Mouse (Mus musculus) limb, embryonic 11.5 days (tissue): ENCODE measurements around the gene Tmem202. TPM values are rescaled to one million over a fixed set of nuclear protein-coding genes. Genes with fewer than 3 reads are reported as not detected.
A peak's percentile ranks its signal among the peaks of the same experiment; 100 is the strongest.

ENCODE experiments used
- ATAC-seq: fragments of 200-750 bp; cut with Nextera tagmentation; 2 replicates; pipeline ENCODE4 v1.8.0; 2017; ENCODE audit warnings: low read depth; ENCODE audit not compliant: insufficient number of reproducible peaks, low FRiP score, low TSS enrichment
- DNase-seq: peaks from one replicate; pipeline ENCODE4 v3.0.0-alpha.2; 2015; ENCODE audit warnings: low spot score
- H3K27ac ChIP-seq: fragments of 300-500 bp; sonication (generic); replicated peaks from 2 replicates; pipeline ENCODE4 v1.5.1; 2014; ENCODE audit warnings: low read depth, mild to moderate bottlenecking, low read length
- H3K27me3 ChIP-seq: fragments of 300-500 bp; sonication (generic); 2 replicates; pipeline ENCODE4 v1.6.1; 2014; ENCODE audit warnings: mild to moderate bottlenecking, low read length, mixed read lengths; ENCODE audit not compliant: control insufficient read depth, insufficient read depth
- H3K36me3 ChIP-seq: fragments of 300-500 bp; sonication (generic); 2 replicates; pipeline ENCODE4 v1.6.1; 2014; ENCODE audit warnings: mild to moderate bottlenecking, low read length, moderate library complexity, mixed read lengths; ENCODE audit not compliant: control insufficient read depth, insufficient read depth
- H3K4me1 ChIP-seq: fragments of 300-500 bp; sonication (generic); 2 replicates; pipeline ENCODE4 v1.6.1; 2014; ENCODE audit warnings: low read length, mixed read lengths; ENCODE audit not compliant: control insufficient read depth, insufficient read depth
- H3K4me2 ChIP-seq: fragments of 300-500 bp; sonication (generic); 2 replicates; pipeline ENCODE4 v1.6.1; 2014; ENCODE audit warnings: low read depth, mild to moderate bottlenecking, moderate library complexity; ENCODE audit not compliant: severe bottlenecking
- H3K4me3 ChIP-seq: fragments of 300-500 bp; sonication (generic); 2 replicates; pipeline ENCODE4 v1.5.1; 2014; ENCODE audit warnings: low read depth, low read length
- H3K9ac ChIP-seq: fragments of 300-500 bp; sonication (generic); 2 replicates; pipeline ENCODE4 v1.6.1; 2014; ENCODE audit warnings: mild to moderate bottlenecking, low read length
- H3K9me3 ChIP-seq: fragments of 300-500 bp; sonication (generic); 2 replicates; pipeline ENCODE4 v1.6.1; 2016; ENCODE audit warnings: low read length; ENCODE audit not compliant: control insufficient read depth
- WGBS: fragments of 180-500 bp; shearing (Covaris S2); extraction: QIAGEN DNeasy Blood & Tissue Kit; methylation state at CpG from one replicate; pipeline ENCODE4 v1.1.7; 2014; 5-methylcytosine and 5-hydroxymethylcytosine counted together
- polyA plus RNA-seq: library from polyadenylated mRNA; unstranded; fragments of >200 nt; fragmentation: Nextera tagmentation; extraction: Ambion mirVana; gene quantifications from 2 replicates; pipeline ENCODE4 v1.2.1, GENCODE M21; 2014

The Tmem202 gene
- polyA plus RNA-seq, 1 experiment from 2014 or later: 0.13 TPM

DNA sequence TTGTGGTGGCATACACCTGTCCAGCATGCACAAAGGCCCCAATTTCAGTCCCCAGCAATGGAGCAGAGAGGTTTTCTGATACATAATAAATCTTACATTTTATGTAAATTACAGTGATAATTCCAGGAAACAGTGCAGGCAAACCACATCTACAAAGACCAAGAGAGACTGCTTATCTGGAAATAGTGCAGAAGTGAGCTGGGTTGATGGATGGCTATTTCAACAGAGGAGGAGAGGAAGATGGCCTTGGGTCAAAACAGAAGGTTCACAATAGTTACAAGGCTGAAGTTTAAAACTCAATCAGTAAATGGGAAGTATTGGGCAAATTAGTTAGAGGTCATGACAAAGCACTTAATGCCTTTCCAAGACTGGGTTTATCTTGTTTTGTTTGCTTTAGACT is 52.3 kb downstream of the Tmem202 start:
- no peaks in the 10 kb centered on the region for H3K36me3 ChIP-seq
- ATAC-seq: no peak
- no peak overlapping the region for H3K27ac ChIP-seq
- H3K27me3 ChIP-seq: no peaks in the 10 kb centered on the region
- no peaks in the 10 kb centered on the region for H3K4me1 ChIP-seq
- H3K4me3 ChIP-seq: peak overlapping the region; percentile 99
- DNase-seq: no peak
- peak overlapping the region; percentile 80 for H3K4me2 ChIP-seq
- no peaks in the 10 kb centered on the region for H3K9me3 ChIP-seq
- peak overlapping the region; percentile 99 for H3K9ac ChIP-seq

DNA sequence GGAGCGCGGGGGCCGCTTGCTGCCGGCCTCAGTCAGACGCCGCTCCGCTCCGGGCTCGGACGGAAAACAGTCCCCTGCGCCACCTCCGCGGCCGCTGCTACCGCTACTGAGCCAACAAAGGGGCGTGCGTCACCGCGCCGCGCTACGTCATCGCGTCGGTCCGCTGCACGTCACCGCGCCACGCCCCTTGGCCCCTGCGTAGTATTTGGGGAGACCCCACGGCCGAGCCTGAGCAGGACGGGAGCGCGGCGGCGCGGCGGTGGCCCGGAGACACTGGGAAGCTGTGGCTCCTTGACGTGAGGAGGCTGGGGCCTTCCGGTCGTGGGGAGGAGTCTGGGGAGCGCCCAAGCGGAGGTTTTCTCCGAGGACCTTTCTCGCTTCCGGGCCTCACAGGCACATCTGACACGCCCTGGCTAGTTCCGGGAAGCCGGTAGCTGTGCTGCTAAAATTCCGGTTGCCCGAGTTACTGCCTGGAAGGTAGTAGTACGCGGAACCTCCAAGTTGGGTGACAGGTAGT is 53.0 kb downstream of the Tmem202 start, which contains the start of gene Arih1:
TSS of gene Arih1 (minus strand) at position 70 of the 517 bp plus-strand sequence.
- Histone ChIP-seq H3K9me3 (no peaks in the 10 kb centered on the region), H3K36me3 (no peaks in the 10 kb centered on the region), H3K9ac (peak within 1 kb of the TSS; percentile 99), H3K27ac (peak within 1 kb of the TSS; percentile 98), H3K4me3 (peak within 1 kb of the TSS; percentile 99), H3K27me3 (no peaks in the 10 kb centered on the region), H3K4me1 (no peaks in the 10 kb centered on the region), H3K4me2 (peak within 1 kb of the TSS; percentile 80)
- under 1% methylated on average over 53 of the region's 56 CpGs for WGBS
- DNase-seq (peak; percentile 99), ATAC-seq (peak; percentile 97)

DNA sequence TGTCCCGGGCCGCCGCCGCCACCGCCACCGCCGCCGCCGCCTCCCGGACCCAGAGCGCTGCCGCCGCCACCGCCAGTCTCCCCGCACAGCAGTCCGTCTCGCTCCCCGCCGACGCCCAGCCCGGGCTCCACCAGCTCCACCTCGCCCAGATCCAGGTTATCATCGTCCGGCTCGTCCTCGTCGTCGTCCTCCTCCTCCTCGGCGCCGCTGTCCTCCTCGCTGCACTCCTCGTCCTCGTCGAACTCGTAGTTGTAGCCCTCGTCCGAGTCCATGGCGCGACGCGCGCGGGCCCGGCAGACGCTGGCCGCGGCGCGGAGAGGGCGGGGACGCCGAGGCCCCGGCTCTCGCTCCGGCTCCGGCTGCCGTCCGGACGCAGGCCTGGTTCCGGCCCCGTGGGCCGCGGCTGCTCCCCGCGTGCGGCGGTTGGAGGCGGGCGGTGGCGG is 53.5 kb downstream of the Tmem202 start:
- Histone ChIP-seq H3K4me1 (no peaks in the 10 kb centered on the region), H3K9me3 (no peaks in the 10 kb centered on the region), H3K4me2 (peak overlapping the region; percentile 80), H3K27me3 (no peaks in the 10 kb centered on the region), H3K36me3 (no peaks in the 10 kb centered on the region), H3K4me3 (peak overlapping the region; percentile 99), H3K27ac (peak overlapping the region; percentile 98), H3K9ac (peak overlapping the region; percentile 99)
- peak; percentile 65 for ATAC-seq
- 0% methylated on average over 61 of the region's 71 CpGs for WGBS
- DNase-seq: no peak

DNA sequence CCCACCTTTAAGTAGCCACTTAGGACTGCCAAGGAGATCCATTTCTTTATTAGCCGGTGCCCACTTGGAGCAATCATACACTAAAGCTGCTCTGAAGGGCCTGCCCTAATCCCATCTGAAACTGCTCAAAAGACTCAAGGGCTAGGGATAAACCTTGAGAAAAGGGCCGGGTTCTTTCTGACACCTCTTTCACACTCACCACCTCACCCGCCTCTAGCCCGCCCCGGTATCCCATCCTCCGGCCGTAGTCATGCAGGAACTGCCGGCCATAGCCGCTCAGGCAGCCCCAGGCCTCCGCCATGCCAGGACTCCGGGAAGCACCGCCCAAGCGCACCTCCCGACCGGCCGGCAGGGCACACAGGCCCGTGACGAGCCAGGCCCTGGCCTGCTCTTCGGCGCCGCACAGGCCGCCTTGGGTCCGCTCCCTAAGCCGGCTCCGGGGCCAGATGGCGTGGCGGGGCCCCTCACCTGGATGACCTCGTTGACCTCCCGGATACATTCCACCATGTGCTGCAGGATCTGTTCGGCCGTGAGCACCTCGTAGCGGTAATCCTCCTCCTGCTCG is 54.1 kb downstream of the Tmem202 start:
- DNase-seq (peak; percentile 73), ATAC-seq (peak; percentile 61; the same call in 1 of the 2 replicates)
- Histone ChIP-seq H3K4me1 (no peaks in the 10 kb centered on the region), H3K9ac (peak overlapping the region; percentile 99), H3K9me3 (no peaks in the 10 kb centered on the region), H3K4me2 (peak overlapping the region; percentile 80), H3K36me3 (no peaks in the 10 kb centered on the region), H3K27me3 (no peaks in the 10 kb centered on the region), H3K4me3 (peak overlapping the region; percentile 99), H3K27ac (peak overlapping the region; percentile 98)
- 0% methylated on average over 34 of the region's 34 CpGs for WGBS

DNA sequence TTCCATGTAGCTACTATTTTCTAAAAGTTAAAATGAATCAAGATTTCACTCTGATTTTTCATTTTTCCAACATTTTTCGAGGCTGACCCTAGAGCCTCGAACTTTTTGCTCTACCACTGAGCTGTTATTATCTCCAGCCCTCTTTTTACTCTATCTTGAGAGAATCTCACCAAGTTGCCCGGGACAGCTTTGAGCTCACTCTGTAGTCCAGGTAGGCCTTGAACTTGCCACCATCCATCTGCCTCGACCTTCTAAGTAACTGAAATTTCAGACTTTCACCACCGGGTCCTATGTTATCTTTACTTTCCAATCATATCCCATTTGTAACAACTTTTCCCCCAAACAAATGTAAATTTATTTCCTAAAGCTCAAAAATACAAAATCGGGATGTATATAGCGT is 54.9 kb downstream of the Tmem202 start:
- Histone ChIP-seq H3K4me3 (peak overlapping the region; percentile 99), H3K27ac (no peak overlapping the region), H3K9me3 (no peaks in the 10 kb centered on the region), H3K9ac (peak overlapping the region; percentile 99), H3K27me3 (no peaks in the 10 kb centered on the region), H3K36me3 (no peaks in the 10 kb centered on the region), H3K4me2 (peak overlapping the region; percentile 80), H3K4me1 (no peaks in the 10 kb centered on the region)
- 18% methylated on average over 7 of the region's 7 CpGs for WGBS
- ATAC-seq (no peak), DNase-seq (no peak)

DNA sequence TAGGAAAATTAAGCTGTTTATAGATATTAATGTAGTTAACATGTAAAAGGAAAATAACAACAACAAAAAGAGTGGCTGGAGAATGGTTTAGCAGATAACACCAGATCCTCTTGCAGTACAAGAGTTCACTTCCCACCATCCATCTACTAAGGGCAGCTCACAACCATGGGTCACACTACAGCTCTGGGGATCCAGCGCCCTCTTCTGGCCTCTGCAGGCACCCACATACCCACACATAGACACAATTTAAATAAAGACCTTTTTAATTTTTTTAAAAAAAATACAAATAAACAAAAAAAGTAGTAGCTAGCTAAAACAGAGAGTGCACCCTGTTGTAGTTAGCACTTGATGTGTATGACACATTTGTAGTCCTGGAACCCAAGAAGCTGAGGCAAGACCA is 57.2 kb downstream of the Tmem202 start:
- no peak overlapping the region for H3K4me3 ChIP-seq
- DNase-seq (peak; percentile 39), ATAC-seq (no peak)
- no peak overlapping the region for H3K27ac ChIP-seq
- 43% methylated on average over 1 of the region's 1 CpGs for WGBS
- no peaks in the 10 kb centered on the region for H3K27me3 ChIP-seq
- H3K9me3 ChIP-seq: no peaks in the 10 kb centered on the region
- H3K36me3 ChIP-seq: no peaks in the 10 kb centered on the region
- no peak overlapping the region for H3K9ac ChIP-seq
- no peaks in the 10 kb centered on the region for H3K4me1 ChIP-seq
- H3K4me2 ChIP-seq: no peak overlapping the region

DNA sequence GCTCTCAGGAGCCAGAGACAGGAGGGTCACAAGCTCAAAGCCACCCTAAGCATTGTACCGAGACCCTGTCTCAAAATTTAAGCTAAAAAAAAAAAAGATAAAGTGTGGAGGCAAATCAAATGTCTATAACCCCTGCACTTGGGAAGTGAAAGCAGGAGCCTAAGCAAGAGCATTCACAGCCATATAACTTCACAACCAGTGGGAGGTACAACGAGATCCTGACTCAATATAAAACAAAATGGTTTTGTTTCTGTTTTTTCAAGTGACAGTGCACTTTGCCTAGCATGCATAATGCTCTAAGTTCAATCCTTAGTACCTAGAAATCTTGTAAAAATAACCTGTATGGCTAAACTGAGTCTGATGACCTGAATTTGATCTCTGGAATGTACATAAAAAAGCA is 63.0 kb downstream of the Tmem202 start:
- H3K4me2 ChIP-seq: no peak overlapping the region
- ATAC-seq (no peak), DNase-seq (no peak)
- no peaks in the 10 kb centered on the region for H3K9me3 ChIP-seq
- H3K27me3 ChIP-seq: no peaks in the 10 kb centered on the region
- H3K27ac ChIP-seq: no peak overlapping the region
- H3K4me3 ChIP-seq: no peak overlapping the region
- peaks cover 2% of the 10 kb centered on the region for H3K36me3 ChIP-seq
- H3K9ac ChIP-seq: no peak overlapping the region
- WGBS: 92% methylated on average over 2 of the region's 2 CpGs
- H3K4me1 ChIP-seq: no peaks in the 10 kb centered on the region

DNA sequence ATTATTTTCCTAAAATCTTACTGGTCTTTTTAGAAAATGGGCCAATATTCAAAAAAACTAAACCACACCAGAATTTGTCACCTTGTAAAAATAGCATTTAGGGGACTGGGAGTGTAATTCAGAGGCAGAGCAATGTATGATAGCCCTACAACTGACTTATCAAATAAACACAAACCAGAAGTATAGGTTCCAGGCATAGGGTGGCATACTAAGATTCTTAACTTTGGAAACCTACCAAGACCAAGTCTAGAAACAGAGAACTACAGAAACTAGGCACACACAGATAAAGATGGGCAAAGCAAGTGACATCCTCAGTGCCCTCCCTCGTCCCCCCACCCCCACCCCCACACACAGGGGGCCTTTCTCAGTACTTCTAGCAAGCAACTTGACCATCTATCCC is 64.8 kb downstream of the Tmem202 start:
- ATAC-seq (no peak), DNase-seq (no peak)
- H3K36me3 ChIP-seq: peaks cover 2% of the 10 kb centered on the region
- no peak overlapping the region for H3K4me2 ChIP-seq
- H3K9ac ChIP-seq: no peak overlapping the region
- no peaks in the 10 kb centered on the region for H3K9me3 ChIP-seq
- WGBS: 92% methylated on average over 1 of the region's 1 CpGs
- no peaks in the 10 kb centered on the region for H3K27me3 ChIP-seq
- no peak overlapping the region for H3K4me3 ChIP-seq
- H3K4me1 ChIP-seq: no peaks in the 10 kb centered on the region
- H3K27ac ChIP-seq: no peak overlapping the region

DNA sequence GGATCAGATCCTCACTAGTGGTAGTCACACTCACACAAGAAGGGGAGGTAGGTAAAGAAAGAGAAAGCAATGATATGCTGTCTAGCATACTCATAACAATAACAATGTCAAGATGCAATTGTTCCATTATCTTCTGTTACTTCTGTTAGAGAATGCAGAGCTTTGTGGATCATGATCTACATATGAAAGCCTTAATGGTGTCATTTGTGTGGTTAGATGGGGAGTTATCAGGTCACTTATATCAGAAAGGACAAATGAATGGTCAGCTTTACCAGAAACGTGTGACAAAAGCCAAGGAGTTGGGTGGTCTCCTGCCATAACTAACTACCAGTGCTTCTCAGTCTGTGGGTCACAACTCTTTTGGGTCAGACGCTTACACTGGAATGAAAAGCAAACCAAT is 66.5 kb downstream of the Tmem202 start:
- Histone ChIP-seq H3K36me3 (peaks cover 2% of the 10 kb centered on the region), H3K4me2 (no peak overlapping the region), H3K9me3 (no peaks in the 10 kb centered on the region), H3K27me3 (no peaks in the 10 kb centered on the region), H3K9ac (no peak overlapping the region), H3K4me1 (no peaks in the 10 kb centered on the region), H3K4me3 (no peak overlapping the region), H3K27ac (no peak overlapping the region)
- WGBS: 87% methylated on average over 2 of the region's 2 CpGs
- DNase-seq (no peak), ATAC-seq (no peak)
